Mouse (Mus musculus): ENCODE data around the gene Invs. TPM values are rescaled to one million over a fixed set of nuclear protein-coding genes. Genes with fewer than 3 reads are reported as not detected.
A peak's percentile ranks its signal among the peaks of the same experiment; 100 is the strongest.

The Invs gene
- polyA plus RNA-seq, 1 experiment from 2014 or later = 11.8 TPM

GRCm38 (mm10) chr4:48413473-48413872 is 133.9 kb downstream of the Invs start:
- WGBS = 88% methylated on average over 8 of the region's 8 CpGs
- Histone ChIP-seq H3K36me3 (0 out of 2 replicates have a peak, but pooled peaks cover 5% of the 10 kb centered on the region), H3K4me1 (no peaks in the 10 kb centered on the region)

GRCm38 (mm10) chr4:48415838-48416335 is 136.3 kb downstream of the Invs start:
- ATAC-seq (replicated peaks; ENCODE audit: low FRiP score) = no peak
- Histone ChIP-seq H3K4me1 (no peaks in the 10 kb centered on the region), H3K27ac (no peak overlapping the region), H3K9me3 (replicated peaks) (no peaks in the 10 kb centered on the region), H3K9ac (no peak overlapping the region), H3K36me3 (peaks cover 15% of the 10 kb centered on the region; the same call in 1 of the 2 replicates), H3K27me3 (no peaks in the 10 kb centered on the region), H3K4me2 (no peak overlapping the region), H3K4me3 (replicated peaks) (no peak overlapping the region)
- WGBS = 76% methylated on average over 10 of the region's 10 CpGs

More at GRCm38 (mm10) chr4:48413473-48413872, 133.9 kb downstream of the Invs start:
- Histone ChIP-seq H3K4me2 (no peak overlapping the region), H3K9ac (no peak overlapping the region), H3K4me3 (replicated peaks) (no peak overlapping the region), H3K27ac (no peak overlapping the region), H3K9me3 (replicated peaks) (no peaks in the 10 kb centered on the region), H3K27me3 (no peaks in the 10 kb centered on the region)
- no peak for ATAC-seq (replicated peaks; ENCODE audit: low FRiP score)

- no peaks in the 10 kb centered on the region for H3K27me3 ChIP-seq
- H3K36me3 ChIP-seq = peaks cover 42% of the 10 kb centered on the region
- H3K27ac ChIP-seq = no peak overlapping the region
- H3K4me1 ChIP-seq = no peaks in the 10 kb centered on the region
- H3K9me3 ChIP-seq (replicated peaks) = no peaks in the 10 kb centered on the region
- no peak overlapping the region for H3K4me3 ChIP-seq (replicated peaks)
- no peak overlapping the region for H3K4me2 ChIP-seq
- WGBS = 92% methylated on average over 8 of the region's 8 CpGs
- ATAC-seq (replicated peaks; ENCODE audit: low FRiP score) = no peak
- no peak overlapping the region for H3K9ac ChIP-seq
These were observed 139.4 kb downstream of the Invs start for GRCm38 (mm10) chr4:48418831-48419468.

- ATAC-seq (replicated peaks; ENCODE audit: low FRiP score) = no peak
- no peak overlapping the region for H3K27ac ChIP-seq
- H3K4me2 ChIP-seq = no peak overlapping the region
- no peaks in the 10 kb centered on the region for H3K27me3 ChIP-seq
- no peak overlapping the region for H3K9ac ChIP-seq
- peaks cover 66% of the 10 kb centered on the region for H3K36me3 ChIP-seq
- WGBS = 96% methylated on average over 1 of the region's 1 CpGs
- H3K9me3 ChIP-seq (replicated peaks) = no peaks in the 10 kb centered on the region
- H3K4me1 ChIP-seq = no peaks in the 10 kb centered on the region
- H3K4me3 ChIP-seq (replicated peaks) = no peak overlapping the region
These were observed 143.1 kb downstream of the Invs start for GRCm38 (mm10) chr4:48422633-48423032.

- no peak for ATAC-seq (replicated peaks; ENCODE audit: low FRiP score)
These were observed 144.2 kb downstream of the Invs start for GRCm38 (mm10) chr4:48423738-48424137.

GRCm38 (mm10) chr4:48427413-48427812 is 147.9 kb downstream of the Invs start:
- H3K27me3 ChIP-seq = no peaks in the 10 kb centered on the region
- H3K4me2 ChIP-seq = no peak overlapping the region
- no peak overlapping the region for H3K9ac ChIP-seq
- H3K4me3 ChIP-seq (replicated peaks) = no peak overlapping the region
- 68% methylated on average over 3 of the region's 3 CpGs for WGBS
- H3K9me3 ChIP-seq (replicated peaks) = no peaks in the 10 kb centered on the region
- H3K36me3 ChIP-seq = peaks cover 85% of the 10 kb centered on the region
- H3K27ac ChIP-seq = no peak overlapping the region
- no peaks in the 10 kb centered on the region for H3K4me1 ChIP-seq
- ATAC-seq (replicated peaks; ENCODE audit: low FRiP score) = no peak

More at GRCm38 (mm10) chr4:48423738-48424137, 144.2 kb downstream of the Invs start:
- 65% methylated on average over 2 of the region's 2 CpGs for WGBS
- Histone ChIP-seq H3K4me3 (replicated peaks) (no peak overlapping the region), H3K9ac (no peak overlapping the region), H3K4me1 (no peaks in the 10 kb centered on the region), H3K4me2 (no peak overlapping the region), H3K27me3 (no peaks in the 10 kb centered on the region), H3K27ac (no peak overlapping the region), H3K36me3 (peaks cover 71% of the 10 kb centered on the region), H3K9me3 (replicated peaks) (no peaks in the 10 kb centered on the region)

- Histone ChIP-seq H3K9me3 (replicated peaks) (no peaks in the 10 kb centered on the region), H3K4me3 (replicated peaks) (no peak overlapping the region), H3K27me3 (no peaks in the 10 kb centered on the region), H3K36me3 (peaks cover 85% of the 10 kb centered on the region), H3K4me2 (no peak overlapping the region), H3K9ac (no peak overlapping the region), H3K4me1 (no peaks in the 10 kb centered on the region), H3K27ac (no peak overlapping the region)
- WGBS = 67% methylated on average over 2 of the region's 2 CpGs
- ATAC-seq (replicated peaks; ENCODE audit: low FRiP score) = no peak
These were observed 148.5 kb downstream of the Invs start for GRCm38 (mm10) chr4:48428054-48428453.

- ATAC-seq (replicated peaks; ENCODE audit: low FRiP score) = no peak
- no peak overlapping the region for H3K9ac ChIP-seq
- no peak overlapping the region for H3K27ac ChIP-seq
- WGBS = 95% methylated on average over 2 of the region's 2 CpGs
- H3K4me2 ChIP-seq = no peak overlapping the region
- H3K4me3 ChIP-seq (replicated peaks) = no peak overlapping the region
- no peaks in the 10 kb centered on the region for H3K9me3 ChIP-seq (replicated peaks)
- H3K27me3 ChIP-seq = no peaks in the 10 kb centered on the region
- H3K4me1 ChIP-seq = no peaks in the 10 kb centered on the region
- peaks cover 76% of the 10 kb centered on the region for H3K36me3 ChIP-seq
These were observed 174.7 kb downstream of the Invs start for GRCm38 (mm10) chr4:48454106-48454773.

GRCm38 (mm10) chr4:48458436-48458835 is 178.9 kb downstream of the Invs start:
- WGBS = 95% methylated on average over 6 of the region's 6 CpGs
- ATAC-seq (replicated peaks; ENCODE audit: low FRiP score) = no peak
- no peak overlapping the region for H3K9ac ChIP-seq
- peaks cover 70% of the 10 kb centered on the region for H3K36me3 ChIP-seq
- no peak overlapping the region for H3K4me3 ChIP-seq (replicated peaks)
- no peak overlapping the region for H3K4me2 ChIP-seq
- no peaks in the 10 kb centered on the region for H3K27me3 ChIP-seq
- no peaks in the 10 kb centered on the region for H3K9me3 ChIP-seq (replicated peaks)
- H3K4me1 ChIP-seq = no peaks in the 10 kb centered on the region
- H3K27ac ChIP-seq = no peak overlapping the region

- Histone ChIP-seq H3K27me3 (no peaks in the 10 kb centered on the region), H3K4me1 (no peaks in the 10 kb centered on the region), H3K9me3 (replicated peaks) (no peaks in the 10 kb centered on the region), H3K4me2 (no peak overlapping the region), H3K9ac (no peak overlapping the region), H3K27ac (no peak overlapping the region), H3K4me3 (replicated peaks) (no peak overlapping the region), H3K36me3 (peaks cover 62% of the 10 kb centered on the region)
- WGBS = 83% methylated on average over 1 of the region's 1 CpGs
- ATAC-seq (replicated peaks; ENCODE audit: low FRiP score) = no peak
These were observed 181.5 kb downstream of the Invs start for GRCm38 (mm10) chr4:48461060-48461459.

- no peak for ATAC-seq (replicated peaks; ENCODE audit: low FRiP score)
- 63% methylated on average over 1 of the region's 1 CpGs for WGBS
These were observed 191.4 kb downstream of the Invs start for GRCm38 (mm10) chr4:48470977-48471376.

GRCm38 (mm10) chr4:48472052-48472791 is 192.7 kb downstream of the Invs start:
- Histone ChIP-seq H3K4me1 (peaks cover 14% of the 10 kb centered on the region), H3K4me3 (replicated peaks) (peak overlapping the region; percentile 95), H3K27me3 (no peaks in the 10 kb centered on the region), H3K9me3 (replicated peaks) (no peaks in the 10 kb centered on the region), H3K27ac (peak overlapping the region; percentile 89), H3K36me3 (peaks cover 13% of the 10 kb centered on the region), H3K9ac (peak overlapping the region; percentile 98), H3K4me2 (peak overlapping the region; percentile 59)
- 10% methylated on average over 12 of the region's 12 CpGs for WGBS
- ATAC-seq (replicated peaks; ENCODE audit: low FRiP score) = 0 out of 2 replicates have a peak, but pooled peaks have one; percentile 17

More at GRCm38 (mm10) chr4:48470977-48471376, 191.4 kb downstream of the Invs start:
- peaks cover 23% of the 10 kb centered on the region for H3K36me3 ChIP-seq
- no peak overlapping the region for H3K27ac ChIP-seq
- H3K9ac ChIP-seq = no peak overlapping the region
- H3K4me1 ChIP-seq = peaks cover 14% of the 10 kb centered on the region
- H3K4me2 ChIP-seq = peak overlapping the region; percentile 59
- no peaks in the 10 kb centered on the region for H3K27me3 ChIP-seq
- no peaks in the 10 kb centered on the region for H3K9me3 ChIP-seq (replicated peaks)
- H3K4me3 ChIP-seq (replicated peaks) = peak overlapping the region; percentile 95; the same call in 1 of the 2 replicates
